Mouse (Mus musculus) heart, postnatal 4 days (tissue): Measurements from ENCODE around the gene Ube2g1. TPM values are rescaled to one million over a fixed set of nuclear protein-coding genes. Genes with fewer than 3 reads are reported as not detected.
"Not testable (repeated sequence)": the region's sequence is repeated elsewhere in the genome, so short reads cannot be mapped to it uniquely, and the experiment has no call there.

Experiments
- DNase-seq: peaks from one replicate; pipeline ENCODE4 v3.0.0; 2021
- total RNA-seq, 2 experiments: library from RNA; stranded (reverse); gene quantifications; 2 replicates each; pipeline ENCODE4 v1.2.3; 2021

The Ube2g1 gene
- total RNA-seq, 2 experiments from 2014 or later, result 57.8 to 62.5 TPM

- peak; percentile 90 for DNase-seq
Observed at GRCm38 (mm10) chr11:72607469-72608070, 487 bp downstream of the Ube2g1 start.

GRCm38 (mm10) chr11:72608071-72608679 lies 1.1 kb downstream of the Ube2g1 start:
- peak; percentile 94 for DNase-seq

- DNase-seq, result no peak
Observed at GRCm38 (mm10) chr11:72609242-72609641, 2.2 kb downstream of the Ube2g1 start.

- not testable (repeated sequence) for DNase-seq
Observed at GRCm38 (mm10) chr11:72614336-72614735, 7.3 kb downstream of the Ube2g1 start.

- no peak for DNase-seq
Observed at GRCm38 (mm10) chr11:72615931-72616330, 8.8 kb downstream of the Ube2g1 start.

- DNase-seq, result no peak
Observed at GRCm38 (mm10) chr11:72618476-72618875, 11.4 kb downstream of the Ube2g1 start.

- DNase-seq, result no peak
Observed at GRCm38 (mm10) chr11:72642730-72643129, 35.6 kb downstream of the Ube2g1 start.

GRCm38 (mm10) chr11:72645386-72645785 lies 38.3 kb downstream of the Ube2g1 start:
- DNase-seq, result no peak

- no peak for DNase-seq
Observed at GRCm38 (mm10) chr11:72650347-72650746, 43.3 kb downstream of the Ube2g1 start.

GRCm38 (mm10) chr11:72659918-72660317 lies 52.8 kb downstream of the Ube2g1 start:
- DNase-seq, result no peak

- no peak for DNase-seq
Observed at GRCm38 (mm10) chr11:72660359-72660758, 53.3 kb downstream of the Ube2g1 start.

GRCm38 (mm10) chr11:72664641-72665040 lies 57.6 kb downstream of the Ube2g1 start:
- DNase-seq, result no peak

- DNase-seq, result no peak
Observed at GRCm38 (mm10) chr11:72670634-72671033, 63.6 kb downstream of the Ube2g1 start.

GRCm38 (mm10) chr11:72671294-72671988 lies 64.4 kb downstream of the Ube2g1 start:
- no peak for DNase-seq

- DNase-seq, result no peak
Observed at GRCm38 (mm10) chr11:72672438-72672837, 65.4 kb downstream of the Ube2g1 start.

- DNase-seq, result no peak
Observed at GRCm38 (mm10) chr11:72675280-72675679, 68.2 kb downstream of the Ube2g1 start.

GRCm38 (mm10) chr11:72680726-72681125 lies 73.6 kb downstream of the Ube2g1 start:
- DNase-seq, result no peak

- no peak for DNase-seq
Observed at GRCm38 (mm10) chr11:72683402-72683801, 76.3 kb downstream of the Ube2g1 start.

- no peak for DNase-seq
Observed at GRCm38 (mm10) chr11:72686697-72687096, 79.6 kb downstream of the Ube2g1 start.

- DNase-seq, result no peak
Observed at GRCm38 (mm10) chr11:72688242-72688641, 81.2 kb downstream of the Ube2g1 start.

- no peak for DNase-seq
Observed at GRCm38 (mm10) chr11:72689115-72689514, 82.0 kb downstream of the Ube2g1 start.

GRCm38 (mm10) chr11:72689551-72690510 lies 82.7 kb downstream of the Ube2g1 start, which contains the start of gene Ankfy1:
Gene Ankfy1, plus strand, starts transcription at chr11:72690006.
- DNase-seq, result peak; percentile 99
